Mouse (Mus musculus) embryonic fibroblast, embryonic 13.5 days (primary cell): ENCODE data around the gene Gm21788. TPM values are rescaled to one million over a fixed set of nuclear protein-coding genes. Genes with fewer than 3 reads are reported as not detected.
"Not testable (repeated sequence)": the region's sequence is repeated elsewhere in the genome, so short reads cannot be mapped to it uniquely, and the experiment has no call there.

Source experiments
- H3K27ac ChIP-seq: 2 replicates; pipeline ENCODE4 v1.5.1; 2012; ENCODE audit warnings: low read length, control low read depth, inconsistent platforms; ENCODE audit not compliant: insufficient read depth
- H3K4me1 ChIP-seq: 2 replicates; pipeline ENCODE4 v1.6.1; 2011; ENCODE audit warnings: low read length; ENCODE audit not compliant: control insufficient read depth, insufficient read depth
- H3K4me3 ChIP-seq: 2 replicates; pipeline ENCODE4 v1.5.1; 2011; ENCODE audit warnings: mild to moderate bottlenecking, control low read depth, low read length; ENCODE audit not compliant: insufficient read depth
- polyA plus RNA-seq: library from polyadenylated mRNA; stranded (reverse); fragments of >200 nt; gene quantifications from 2 replicates; pipeline ENCODE4 v1.2.4, GENCODE M21; 2011; ENCODE audit warnings: low read depth; ENCODE audit not compliant: missing spikeins, insufficient read length

The Gm21788 gene
- polyA plus RNA-seq: not detected in 2 replicates

DNA sequence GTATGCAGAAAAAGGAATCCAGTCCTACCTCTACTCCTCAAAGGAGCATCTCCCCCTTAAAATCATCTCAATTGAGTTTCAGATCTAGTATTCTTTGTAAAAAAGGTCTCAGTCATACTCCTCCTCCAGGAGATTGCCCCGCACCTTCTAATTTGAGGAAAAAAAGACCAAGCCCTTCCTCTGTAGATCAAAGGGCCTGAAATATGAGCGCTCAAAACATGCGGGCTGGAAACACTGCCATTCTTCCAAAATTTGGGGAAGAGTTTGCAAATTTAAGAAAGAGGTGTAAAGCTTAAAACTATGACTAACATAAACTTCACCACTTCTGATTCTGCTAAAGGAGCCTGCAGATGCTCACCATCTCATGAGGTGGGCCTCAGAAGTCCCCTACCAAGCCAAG lies at the start of gene Gm21788:
Gene Gm21788 (plus strand): TSS at position 301 of the 400 bp plus-strand sequence.
- not testable (repeated sequence) for H3K4me3 ChIP-seq, H3K4me1 ChIP-seq

More for the DNA sequence above, at the start of gene Gm21788:
- not testable (repeated sequence) for H3K27ac ChIP-seq

Other genes starting within 250 kb of the Gm21788 start
- not detected in 2 replicates for gene Gm21244, start 235.7 kb upstream of the Gm21788 start, polyA plus RNA-seq
- not detected in 2 replicates for gene Gm28998, start 151.2 kb upstream of the Gm21788 start, polyA plus RNA-seq
- not detected in 2 replicates for gene Gm20826, start 233.5 kb downstream of the Gm21788 start, polyA plus RNA-seq